Mouse (Mus musculus) hindbrain, embryonic 11.5 days (tissue): ENCODE measurements at regions not wholly inside any gene's neighbourhood (a gene's known extent, or its start where the extent isn't known, plus 50 kb on each side); places are given as distances from the start of the nearest gene placed in this dataset.

Source experiments
- ATAC-seq: fragments of 200-750 bp; cut with Nextera tagmentation; 2 replicates; pipeline ENCODE4 v1.8.0; 2017; ENCODE audit warnings: mild to moderate bottlenecking, moderate TSS enrichment, moderate library complexity; ENCODE audit not compliant: low FRiP score
- DNase-seq: peaks from one replicate; pipeline ENCODE4 v3.0.0-alpha.2; 2015; ENCODE audit warnings: low spot score
- H3K27ac ChIP-seq: fragments of 300-500 bp; sonication (generic); 2 replicates; pipeline ENCODE4 v1.5.1; 2014; ENCODE audit warnings: mild to moderate bottlenecking, low read depth, low read length
- H3K27me3 ChIP-seq: fragments of 300-500 bp; sonication (generic); 2 replicates; pipeline ENCODE4 v1.6.1; 2014; ENCODE audit warnings: mild to moderate bottlenecking, low read length, moderate library complexity, mixed read lengths; ENCODE audit not compliant: control insufficient read depth, insufficient read depth
- H3K36me3 ChIP-seq: fragments of 300-500 bp; sonication (generic); 2 replicates; pipeline ENCODE4 v1.6.1; 2014; ENCODE audit warnings: mild to moderate bottlenecking, low read length, moderate library complexity, mixed read lengths; ENCODE audit not compliant: control insufficient read depth, insufficient read depth
- H3K4me1 ChIP-seq: fragments of 300-500 bp; sonication (generic); replicated peaks from 2 replicates; pipeline ENCODE4 v1.6.1; 2014; ENCODE audit warnings: low read length, mixed read lengths; ENCODE audit not compliant: control insufficient read depth, insufficient read depth
- H3K4me2 ChIP-seq: fragments of 300-500 bp; sonication (generic); replicated peaks from 2 replicates; pipeline ENCODE4 v1.6.1; 2014; ENCODE audit warnings: mild to moderate bottlenecking, low read depth, low read length
- H3K4me3 ChIP-seq: fragments of 300-500 bp; sonication (generic); 2 replicates; pipeline ENCODE4 v1.5.1; 2014; ENCODE audit warnings: low read depth, low read length
- H3K9ac ChIP-seq: fragments of 300-500 bp; sonication (generic); 2 replicates; pipeline ENCODE4 v1.6.1; 2014; ENCODE audit warnings: low read depth, low read length
- H3K9me3 ChIP-seq: fragments of 300-500 bp; sonication (generic); 2 replicates; pipeline ENCODE4 v1.6.1; 2016; ENCODE audit warnings: low read length; ENCODE audit not compliant: control insufficient read depth
- WGBS: fragments of 180-500 bp; shearing (Covaris S2); extraction: QIAGEN DNeasy Blood & Tissue Kit; methylation state at CpG from one replicate; pipeline ENCODE4 v1.1.7; 2014; 5-methylcytosine and 5-hydroxymethylcytosine counted together

DNA sequence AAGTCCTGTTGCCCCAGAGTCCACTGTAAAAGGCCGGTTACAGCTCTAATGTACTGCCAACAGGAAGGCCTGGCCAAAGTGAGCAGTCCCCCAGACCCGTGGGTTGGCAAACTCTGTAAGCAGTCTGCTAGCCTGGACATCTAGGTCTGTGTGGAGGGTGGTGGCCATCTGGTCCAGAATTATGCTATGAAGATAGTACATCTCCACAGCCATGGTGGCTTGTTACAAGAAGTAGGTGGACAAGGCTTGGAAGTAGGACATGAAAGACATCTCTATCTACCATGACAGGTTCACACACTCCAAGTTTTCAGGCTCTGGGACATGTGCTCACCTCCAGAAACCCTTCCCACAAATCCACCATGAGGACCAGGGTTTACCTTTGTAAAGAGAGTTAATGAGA lies 79.1 kb upstream of the Mkln1 start:
- ATAC-seq (no peak), DNase-seq (no peak)
- no peak overlapping the region for H3K27ac ChIP-seq
- no peaks in the 10 kb centered on the region for H3K4me1 ChIP-seq
- no peak overlapping the region for H3K4me3 ChIP-seq
- H3K9me3 ChIP-seq, result no peaks in the 10 kb centered on the region
- H3K9ac ChIP-seq, result no peak overlapping the region
- WGBS, result 82% methylated on average over 2 of the region's 2 CpGs
- no peaks in the 10 kb centered on the region; the same call in 1 of the 2 replicates for H3K27me3 ChIP-seq
- no peak overlapping the region for H3K4me2 ChIP-seq
- no peaks in the 10 kb centered on the region for H3K36me3 ChIP-seq

DNA sequence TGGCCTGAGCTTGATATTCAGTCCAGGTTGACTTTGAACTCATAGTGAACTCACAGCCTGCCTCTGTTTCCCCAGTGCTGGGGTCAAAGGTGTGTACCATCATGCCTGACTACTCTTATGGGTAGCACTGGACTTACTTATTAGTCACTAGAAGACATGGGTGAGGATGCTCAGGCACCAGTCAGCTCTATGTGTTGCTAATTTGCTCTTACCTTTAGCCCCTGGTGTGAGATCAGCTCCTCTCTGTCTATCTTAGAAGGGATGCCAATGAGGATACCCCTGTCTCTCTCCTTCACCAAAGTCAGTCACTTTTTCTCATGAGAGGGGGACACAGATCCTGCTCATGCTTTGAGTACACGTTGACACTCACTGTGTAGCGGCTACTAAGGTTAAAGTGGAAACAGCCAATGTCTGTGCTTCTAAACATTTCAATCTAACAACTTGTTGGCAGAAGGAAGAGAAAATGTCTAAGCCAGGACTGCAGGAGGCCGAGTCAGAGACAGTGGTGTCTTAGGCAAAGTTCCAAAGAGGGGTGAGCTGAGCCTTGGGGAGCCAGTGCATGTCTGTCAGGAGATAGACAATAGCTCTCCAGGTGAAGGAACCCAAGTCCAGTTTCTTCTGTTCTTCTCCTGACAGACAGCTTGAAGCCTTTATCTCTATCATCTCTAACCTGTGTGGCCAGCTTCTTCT lies 78.2 kb upstream of the Mkln1 start:
- no peaks in the 10 kb centered on the region for H3K9me3 ChIP-seq
- H3K27ac ChIP-seq, result no peak overlapping the region
- no peak overlapping the region for H3K4me2 ChIP-seq
- H3K27me3 ChIP-seq, result no peaks in the 10 kb centered on the region; the same call in 1 of the 2 replicates
- H3K9ac ChIP-seq, result no peak overlapping the region
- H3K36me3 ChIP-seq, result no peaks in the 10 kb centered on the region
- no peak overlapping the region for H3K4me3 ChIP-seq
- WGBS, result 77% methylated on average over 3 of the region's 3 CpGs
- DNase-seq (no peak), ATAC-seq (no peak)
- no peaks in the 10 kb centered on the region for H3K4me1 ChIP-seq

DNA sequence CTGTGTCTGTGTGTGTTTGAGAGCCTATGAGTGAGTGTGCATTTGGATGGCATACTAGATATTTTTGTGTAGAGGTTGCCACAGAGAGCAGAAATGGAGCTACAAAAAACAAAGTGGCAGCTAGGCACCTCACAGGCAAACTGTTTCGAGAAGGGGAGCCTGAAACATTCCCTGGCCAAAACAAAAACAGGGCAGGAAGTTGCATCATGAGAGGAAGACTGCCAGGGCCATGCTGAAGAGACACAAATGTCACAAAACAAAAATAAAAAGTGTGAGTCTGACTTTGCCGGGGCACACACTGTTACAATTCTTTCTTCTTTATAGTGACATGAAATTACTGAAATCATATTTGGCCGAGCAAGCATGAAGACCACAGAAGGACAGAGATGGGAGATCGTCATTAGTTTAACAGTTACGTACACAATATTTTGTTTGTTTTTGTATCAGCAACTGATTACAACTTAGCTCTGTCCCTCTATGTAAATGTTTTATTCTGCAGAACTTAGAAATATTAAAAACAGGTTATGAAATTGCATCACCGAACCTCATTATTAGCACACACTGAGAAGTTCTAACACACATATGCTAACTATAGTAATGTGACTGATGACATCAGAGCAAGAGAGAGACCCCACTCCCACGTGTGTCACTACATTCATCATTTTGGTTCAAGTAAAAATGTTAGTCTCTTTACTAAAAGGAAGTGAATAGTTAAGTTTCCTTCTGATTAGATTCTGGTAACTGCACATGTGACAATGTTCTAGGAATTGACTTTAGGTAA lies 77.3 kb upstream of the Mkln1 start:
- Histone ChIP-seq H3K36me3 (no peaks in the 10 kb centered on the region), H3K9ac (no peak overlapping the region), H3K9me3 (no peaks in the 10 kb centered on the region), H3K4me3 (no peak overlapping the region), H3K27me3 (no peaks in the 10 kb centered on the region; the same call in 1 of the 2 replicates), H3K4me1 (no peaks in the 10 kb centered on the region), H3K4me2 (no peak overlapping the region), H3K27ac (no peak overlapping the region)
- DNase-seq (no peak), ATAC-seq (no peak)
- WGBS, result 82% methylated on average over 7 of the region's 7 CpGs

DNA sequence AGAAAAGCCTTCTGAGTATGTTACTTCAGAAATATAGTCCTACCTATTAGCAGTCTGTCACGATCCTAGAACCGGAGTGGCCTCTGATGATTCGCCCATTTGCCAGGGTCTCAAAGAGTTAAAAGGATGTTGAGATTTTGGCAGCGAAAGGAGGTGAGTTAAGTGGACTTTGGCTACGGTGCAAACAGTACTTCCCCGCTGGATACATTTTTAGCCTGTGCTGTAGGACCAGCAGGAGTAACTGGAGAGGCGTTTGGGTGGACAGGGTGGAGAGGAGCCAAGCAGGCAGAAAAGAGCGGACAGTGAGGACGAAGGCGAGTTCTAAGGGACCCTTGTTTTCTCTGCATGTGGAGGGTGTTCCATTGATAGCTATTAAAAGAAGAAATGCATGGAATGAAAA lies 76.6 kb upstream of the Mkln1 start:
- Histone ChIP-seq H3K4me2 (no peak overlapping the region), H3K9me3 (no peaks in the 10 kb centered on the region), H3K4me3 (no peak overlapping the region), H3K36me3 (no peaks in the 10 kb centered on the region), H3K9ac (no peak overlapping the region), H3K27ac (no peak overlapping the region), H3K4me1 (no peaks in the 10 kb centered on the region), H3K27me3 (no peaks in the 10 kb centered on the region; the same call in 1 of the 2 replicates)
- WGBS, result 78% methylated on average over 10 of the region's 10 CpGs
- ATAC-seq (no peak), DNase-seq (no peak)

DNA sequence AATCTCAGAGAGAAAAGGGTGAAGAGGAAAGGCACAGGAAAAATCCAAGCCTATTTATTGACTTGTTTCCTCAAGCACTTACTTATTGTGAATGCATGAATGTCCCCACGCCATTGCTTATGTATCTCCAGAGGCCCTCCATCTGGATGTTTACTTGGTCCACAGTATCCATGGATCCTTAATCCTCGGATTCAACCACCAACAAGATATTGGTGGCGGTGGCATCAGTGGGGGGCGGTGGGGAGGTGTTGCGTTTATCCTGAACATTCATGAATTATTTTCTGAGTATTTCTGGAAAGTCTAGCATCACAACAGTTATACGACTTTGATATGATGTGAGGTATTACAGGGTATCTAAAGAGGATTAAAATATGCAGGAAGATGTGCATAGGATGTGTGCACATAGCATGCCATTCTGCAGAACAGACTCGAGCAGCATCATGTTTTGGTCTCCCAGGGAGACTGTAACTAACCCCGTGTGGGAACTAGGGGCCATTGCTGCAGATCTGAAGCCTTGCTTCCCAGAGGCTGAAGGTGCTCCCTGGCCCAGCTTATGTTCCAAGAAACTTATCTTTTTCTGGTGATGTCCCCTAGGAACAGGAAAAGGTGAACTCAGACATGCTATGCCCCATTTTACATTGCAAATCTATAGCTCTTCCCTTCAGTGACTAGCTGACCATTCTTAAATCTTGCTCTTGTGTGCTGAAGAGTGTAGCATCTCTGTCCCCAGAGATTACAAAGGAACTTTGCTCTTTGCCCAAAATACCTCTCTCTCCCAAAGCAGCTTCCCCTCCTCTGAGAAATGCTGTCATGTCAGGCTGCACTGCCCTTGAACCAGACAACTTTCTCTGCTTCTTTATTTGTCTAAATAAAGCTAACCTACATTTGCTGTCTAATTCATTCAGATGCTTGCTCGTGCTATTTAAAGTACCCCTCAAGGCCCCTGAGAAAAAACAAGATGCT lies 75.0 kb upstream of the Mkln1 start:
- ATAC-seq, result no peak
- H3K9me3 ChIP-seq, result no peaks in the 10 kb centered on the region
- no peaks in the 10 kb centered on the region for H3K4me1 ChIP-seq
- H3K9ac ChIP-seq, result no peak overlapping the region
- no peaks in the 10 kb centered on the region for H3K27me3 ChIP-seq
- no peak overlapping the region for H3K27ac ChIP-seq
- H3K36me3 ChIP-seq, result no peaks in the 10 kb centered on the region
- no peak overlapping the region for H3K4me3 ChIP-seq
- 75% methylated on average over 9 of the region's 9 CpGs for WGBS
- H3K4me2 ChIP-seq, result no peak overlapping the region
- DNase-seq, result no peak

DNA sequence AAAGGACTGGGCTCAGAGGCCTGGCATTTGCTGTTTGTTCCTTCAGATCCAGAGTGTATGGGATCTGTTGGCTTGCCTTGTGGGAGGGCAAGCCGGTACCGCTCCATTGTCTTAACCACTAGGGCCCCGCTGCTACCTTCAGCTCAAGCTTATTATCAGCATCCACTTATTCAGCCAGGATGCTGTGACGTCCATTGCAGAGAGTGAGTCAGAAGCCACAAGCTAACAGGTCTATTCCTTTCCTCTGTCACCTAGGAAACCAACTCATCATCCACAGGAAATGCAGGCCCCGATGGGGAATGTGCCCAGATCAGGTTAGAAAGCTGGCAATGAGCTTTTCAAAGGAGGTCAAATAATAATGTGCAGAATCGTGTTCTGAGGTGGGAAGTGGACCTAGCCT lies 73.8 kb upstream of the Mkln1 start:
- Histone ChIP-seq H3K9me3 (no peaks in the 10 kb centered on the region), H3K4me1 (no peaks in the 10 kb centered on the region), H3K4me3 (no peak overlapping the region), H3K9ac (no peak overlapping the region), H3K36me3 (no peaks in the 10 kb centered on the region), H3K27ac (no peak overlapping the region), H3K27me3 (no peaks in the 10 kb centered on the region), H3K4me2 (no peak overlapping the region)
- ATAC-seq, result no peak
- DNase-seq, result no peak
- 57% methylated on average over 6 of the region's 6 CpGs for WGBS

DNA sequence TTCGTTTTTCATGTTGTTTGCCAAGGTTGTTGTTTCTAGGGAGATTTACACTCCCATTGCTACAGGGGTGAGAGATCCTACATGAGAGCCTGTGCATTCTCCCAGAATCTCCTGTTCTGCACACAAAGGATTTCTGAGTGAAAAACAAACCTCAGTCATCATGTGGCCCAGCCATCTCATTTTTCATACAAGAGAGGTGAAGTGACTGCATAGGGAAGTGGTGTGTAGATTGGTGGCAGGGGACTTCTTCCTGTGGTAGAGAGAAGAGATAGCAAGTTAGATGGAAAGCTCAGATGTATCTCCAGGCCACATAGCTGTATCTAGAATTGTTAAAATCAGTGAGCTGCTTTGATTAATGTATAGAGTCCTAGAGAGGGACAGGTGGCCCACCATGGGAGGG lies 72.9 kb upstream of the Mkln1 start:
- no peaks in the 10 kb centered on the region for H3K4me1 ChIP-seq
- 90% methylated on average over 1 of the region's 1 CpGs for WGBS
- H3K9ac ChIP-seq, result no peak overlapping the region
- H3K27ac ChIP-seq, result no peak overlapping the region
- H3K36me3 ChIP-seq, result no peaks in the 10 kb centered on the region
- ATAC-seq (no peak), DNase-seq (no peak)
- no peak overlapping the region for H3K4me2 ChIP-seq
- H3K4me3 ChIP-seq, result no peak overlapping the region
- H3K9me3 ChIP-seq, result no peaks in the 10 kb centered on the region
- H3K27me3 ChIP-seq, result no peaks in the 10 kb centered on the region

DNA sequence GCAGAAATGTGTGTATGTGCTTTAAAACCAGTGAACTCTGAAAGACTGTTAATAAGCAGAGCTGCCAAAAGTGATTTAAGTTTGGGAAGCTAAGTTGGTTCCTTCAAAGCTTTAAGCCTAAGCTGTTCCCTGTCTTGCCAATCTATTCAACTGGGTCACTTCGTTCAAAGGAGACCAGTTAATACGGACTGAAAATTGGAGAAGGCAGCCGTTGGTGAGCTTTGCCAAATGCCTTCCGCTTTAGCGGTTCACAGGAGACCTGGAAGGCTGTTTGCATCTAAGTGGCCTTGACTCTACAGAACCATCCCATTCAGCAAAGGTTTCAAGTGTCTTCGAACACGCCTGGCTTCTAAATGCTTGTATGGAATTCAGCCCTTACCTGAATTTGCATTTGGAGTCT lies 68.2 kb upstream of the Mkln1 start:
- ATAC-seq (no peak), DNase-seq (no peak)
- Histone ChIP-seq H3K4me3 (no peak overlapping the region), H3K9ac (no peak overlapping the region), H3K9me3 (no peaks in the 10 kb centered on the region), H3K27ac (no peak overlapping the region), H3K27me3 (no peaks in the 10 kb centered on the region), H3K36me3 (no peaks in the 10 kb centered on the region), H3K4me2 (no peak overlapping the region), H3K4me1 (no peaks in the 10 kb centered on the region)
- WGBS, result 89% methylated on average over 7 of the region's 7 CpGs
